Mouse (Mus musculus) heart, adult 9 months (tissue): ENCODE data around the gene Abcb9.
A peak's percentile ranks its signal among the peaks of the same experiment; 100 is the strongest.

Experiments
- DNase-seq, 2 experiments: peaks; one replicate each; pipeline ENCODE4 v3.0.0; 2022; ENCODE audit warnings: low spot score in 2 of 2

Gene Abcb9

GRCm38 (mm10) chr5:124093852-124094604, 1.6 kb downstream of the Abcb9 start:
- no peak for DNase-seq

GRCm38 (mm10) chr5:124093120-124093794, 2.3 kb downstream of the Abcb9 start:
- peak in 1 of 2 experiments; percentile 57 for DNase-seq

GRCm38 (mm10) chr5:124091951-124092406, 3.6 kb downstream of the Abcb9 start:
- no peak for DNase-seq

GRCm38 (mm10) chr5:124089868-124090267, 5.7 kb downstream of the Abcb9 start:
- no peak for DNase-seq

GRCm38 (mm10) chr5:124086876-124087275, 8.7 kb downstream of the Abcb9 start:
- DNase-seq = no peak

- no peak for DNase-seq
These were observed 10.1 kb downstream of the Abcb9 start for GRCm38 (mm10) chr5:124085513-124085912.

GRCm38 (mm10) chr5:124084588-124085173, 10.9 kb downstream of the Abcb9 start:
- DNase-seq = peak; percentile 77 to 79

- no peak for DNase-seq
These were observed 11.6 kb downstream of the Abcb9 start for GRCm38 (mm10) chr5:124083850-124084587.

GRCm38 (mm10) chr5:124082941-124083688, 12.5 kb downstream of the Abcb9 start:
- no peak for DNase-seq

GRCm38 (mm10) chr5:124082447-124082846, 13.2 kb downstream of the Abcb9 start:
- no peak for DNase-seq

GRCm38 (mm10) chr5:124079880-124080279, 15.7 kb downstream of the Abcb9 start:
- no peak for DNase-seq

GRCm38 (mm10) chr5:124078794-124079416, 16.7 kb downstream of the Abcb9 start:
- no peak for DNase-seq

GRCm38 (mm10) chr5:124077856-124078460, 17.6 kb downstream of the Abcb9 start:
- no peak for DNase-seq

GRCm38 (mm10) chr5:124077241-124077640, 18.4 kb downstream of the Abcb9 start:
- no peak for DNase-seq

GRCm38 (mm10) chr5:124076559-124076958, 19.0 kb downstream of the Abcb9 start:
- DNase-seq = no peak

- DNase-seq = no peak
These were observed 19.9 kb downstream of the Abcb9 start for GRCm38 (mm10) chr5:124075716-124076115.

GRCm38 (mm10) chr5:124074845-124075307, 20.7 kb downstream of the Abcb9 start:
- DNase-seq = peak in 1 of 2 experiments; percentile 33

GRCm38 (mm10) chr5:124073682-124074081, 21.9 kb downstream of the Abcb9 start:
- no peak for DNase-seq

GRCm38 (mm10) chr5:124069657-124070056, 25.9 kb downstream of the Abcb9 start:
- no peak for DNase-seq
